Mouse (Mus musculus) sigmoid colon, adult 10 weeks (tissue): ENCODE data around the gene Tmem50a. TPM values are rescaled to one million over a fixed set of nuclear protein-coding genes. Genes with fewer than 3 reads are reported as not detected.

Source experiments
- polyA plus RNA-seq: library from polyadenylated mRNA; stranded (reverse); fragments of 350-450 nt; fragmentation: Illumina TruSeq; extraction: RNeasy Lipid Tissue Mini Kit (QIAGEN cat#74804); gene quantifications from one replicate; pipeline ENCODE4 v1.2.3, GENCODE M21; 2014; ENCODE audit warnings: low read depth, low replicate concordance

The Tmem50a gene
- 39.0 TPM for polyA plus RNA-seq

GRCm38 (mm10) chr4:134914864-134915209 is at the start of gene Tmem50a:
Gene Tmem50a (minus strand): TSS chr4:134915024.

GRCm38 (mm10) chr4:134930684-134931481 is 16.1 kb upstream of the Tmem50a start, which contains the start of gene Syf2:
Gene Syf2 (plus strand): TSS chr4:134930898.

GRCm38 (mm10) chr4:134923258-134924018 is 8.6 kb upstream of the Tmem50a start, which contains the start of gene Rsrp1:
Gene Rsrp1 (plus strand): TSS chr4:134923592.

DNA sequence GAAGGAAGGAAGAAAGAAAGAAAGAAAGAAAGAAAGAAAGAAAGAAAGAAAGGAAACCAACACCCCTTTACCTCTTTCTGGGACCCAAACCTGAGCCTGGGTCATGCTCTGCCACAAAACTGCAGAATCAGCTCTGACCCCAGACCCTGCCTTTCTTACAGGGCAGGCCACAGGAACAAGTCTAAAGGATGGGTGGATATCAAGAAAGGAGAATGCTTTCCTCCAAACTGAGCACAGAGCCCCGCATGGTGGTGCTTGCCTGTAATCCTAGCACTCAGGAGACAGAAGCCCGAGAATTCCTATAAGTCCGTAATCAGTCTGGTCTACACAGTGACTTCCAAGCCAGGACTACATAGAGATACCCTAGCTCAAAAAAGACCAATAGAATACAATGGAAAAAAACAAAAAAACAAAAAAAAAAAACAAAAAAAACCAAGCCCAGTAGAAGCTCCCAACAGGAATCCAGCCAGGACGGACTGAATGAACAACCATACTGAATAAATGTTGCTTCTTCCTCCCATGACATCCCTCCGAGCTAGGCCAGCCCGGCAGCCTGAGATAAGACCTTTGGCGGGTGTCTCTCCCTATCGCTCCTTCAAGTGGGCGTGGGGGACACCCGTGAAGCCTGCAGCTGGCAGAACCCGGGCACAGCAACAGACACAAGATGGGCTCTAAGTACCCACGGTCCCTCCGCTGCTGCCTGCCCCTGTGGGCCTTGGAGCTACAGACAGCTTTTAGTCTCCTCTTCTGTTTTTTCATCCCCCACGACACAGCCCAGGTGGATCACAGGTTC is 50.7 kb downstream of the Tmem50a start, which contains the start of gene Rhd:
TSS of gene Rhd (plus strand) at position 600 of the 793 bp plus-strand sequence.

DNA sequence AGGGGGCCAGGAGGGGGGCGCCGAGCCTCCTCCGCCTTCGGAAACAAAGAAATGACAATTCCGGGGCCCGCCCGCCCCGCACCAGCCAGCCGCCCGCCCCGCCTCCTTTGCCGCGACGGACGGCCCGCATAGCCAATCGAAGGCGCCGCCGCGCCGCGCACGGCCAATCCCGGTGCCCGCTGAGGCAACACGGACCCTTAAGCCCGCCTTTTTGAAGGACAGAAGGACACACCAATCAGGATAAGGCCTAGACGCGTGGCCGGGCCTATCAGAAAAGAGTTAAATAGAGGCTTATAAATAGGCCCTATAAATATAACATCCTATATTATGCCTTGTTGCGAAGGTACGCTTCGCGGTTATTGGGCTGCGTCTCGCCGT is 61.6 kb downstream of the Tmem50a start, which contains the start of gene Maco1:
TSS of gene Maco1 (minus strand) at position 87 of the 378 bp plus-strand sequence.

Other genes starting within 250 kb of the Tmem50a start
- gene Man1c1, start 210.7 kb downstream of the Tmem50a start, polyA plus RNA-seq, result 1.7 TPM
- 0.88 TPM for gene Ldlrap1, start 147.0 kb downstream of the Tmem50a start, polyA plus RNA-seq
- gene Maco1, start 61.7 kb downstream of the Tmem50a start, polyA plus RNA-seq, result 51.4 TPM
- not detected for gene Rhd, start 50.5 kb downstream of the Tmem50a start, polyA plus RNA-seq
- gene Rsrp1, start 8.6 kb upstream of the Tmem50a start, polyA plus RNA-seq, result 1,449 TPM
- gene Syf2, start 15.9 kb upstream of the Tmem50a start, polyA plus RNA-seq, result 60.2 TPM
- gene Runx3, start 205.6 kb upstream of the Tmem50a start, polyA plus RNA-seq, result 0.82 TPM